Mouse (Mus musculus): ENCODE measurements around the gene Pkd2l1.
"Not testable (repeated sequence)": the region's sequence is repeated elsewhere in the genome, so short reads cannot be mapped to it uniquely, and the experiment has no call there.

Pkd2l1 gene

GRCm38 (mm10) chr19:44157005-44157404 lies 35.2 kb downstream of the Pkd2l1 start:
- no peak for DNase-seq (ENCODE audit: low read depth)

GRCm38 (mm10) chr19:44153781-44154180 lies 38.5 kb downstream of the Pkd2l1 start:
- DNase-seq (ENCODE audit: low read depth): no peak

GRCm38 (mm10) chr19:44148991-44149390 lies 43.3 kb downstream of the Pkd2l1 start:
- no peak for DNase-seq (ENCODE audit: low read depth)

- no peak for DNase-seq (ENCODE audit: low read depth)
Measured at GRCm38 (mm10) chr19:44148345-44148744, 43.9 kb downstream of the Pkd2l1 start.

- DNase-seq (ENCODE audit: low read depth): no peak
Measured at GRCm38 (mm10) chr19:44146951-44147350, 45.3 kb downstream of the Pkd2l1 start.

GRCm38 (mm10) chr19:44146568-44146879 lies 45.7 kb downstream of the Pkd2l1 start:
- no peak for DNase-seq (ENCODE audit: low read depth)

- peak; percentile 74 for DNase-seq (ENCODE audit: low read depth)
Measured at GRCm38 (mm10) chr19:44145702-44146567, 46.3 kb downstream of the Pkd2l1 start, which contains the start of gene Bloc1s2. Gene Bloc1s2, minus strand, starts transcription at chr19:44146446.

GRCm38 (mm10) chr19:44144366-44144765 lies 47.9 kb downstream of the Pkd2l1 start:
- no peak for DNase-seq (ENCODE audit: low read depth)

GRCm38 (mm10) chr19:44135960-44136485 lies 56.2 kb downstream of the Pkd2l1 start:
- DNase-seq (ENCODE audit: low read depth): no peak

- DNase-seq (ENCODE audit: low read depth): peak; percentile 84
Measured at GRCm38 (mm10) chr19:44135072-44135959, 56.9 kb downstream of the Pkd2l1 start, which contains the start of gene Cwf19l1. Gene Cwf19l1, minus strand, starts transcription at chr19:44135876.

- DNase-seq (ENCODE audit: low read depth): no peak
Measured at GRCm38 (mm10) chr19:44132917-44133316, 59.3 kb downstream of the Pkd2l1 start.

GRCm38 (mm10) chr19:44128560-44128959 lies 63.7 kb downstream of the Pkd2l1 start:
- DNase-seq (ENCODE audit: low read depth): no peak

GRCm38 (mm10) chr19:44127729-44128497 lies 64.3 kb downstream of the Pkd2l1 start:
- DNase-seq (ENCODE audit: low read depth): no peak

GRCm38 (mm10) chr19:44121137-44121536 lies 71.1 kb downstream of the Pkd2l1 start:
- DNase-seq (ENCODE audit: low read depth): no peak

GRCm38 (mm10) chr19:44120686-44121085 lies 71.6 kb downstream of the Pkd2l1 start:
- DNase-seq (ENCODE audit: low read depth): not testable (repeated sequence)

- no peak for DNase-seq (ENCODE audit: low read depth)
Measured at GRCm38 (mm10) chr19:44117793-44118192, 74.4 kb downstream of the Pkd2l1 start.

- no peak for DNase-seq (ENCODE audit: low read depth)
Measured at GRCm38 (mm10) chr19:44111706-44112105, 80.5 kb downstream of the Pkd2l1 start.

- no peak for DNase-seq (ENCODE audit: low read depth)
Measured at GRCm38 (mm10) chr19:44110356-44110755, 81.9 kb downstream of the Pkd2l1 start.

GRCm38 (mm10) chr19:44108996-44109395 lies 83.2 kb downstream of the Pkd2l1 start:
- no peak for DNase-seq (ENCODE audit: low read depth)

- no peak for DNase-seq (ENCODE audit: low read depth)
Measured at GRCm38 (mm10) chr19:44107661-44108521, 84.4 kb downstream of the Pkd2l1 start.
